Mouse (Mus musculus): ENCODE measurements around the gene Ambra1. TPM values are rescaled to one million over a fixed set of nuclear protein-coding genes. Genes with fewer than 3 reads are reported as not detected.

Ambra1 gene
- polyA plus RNA-seq, 1 experiment from 2014 or later: 20.1 TPM

DNA sequence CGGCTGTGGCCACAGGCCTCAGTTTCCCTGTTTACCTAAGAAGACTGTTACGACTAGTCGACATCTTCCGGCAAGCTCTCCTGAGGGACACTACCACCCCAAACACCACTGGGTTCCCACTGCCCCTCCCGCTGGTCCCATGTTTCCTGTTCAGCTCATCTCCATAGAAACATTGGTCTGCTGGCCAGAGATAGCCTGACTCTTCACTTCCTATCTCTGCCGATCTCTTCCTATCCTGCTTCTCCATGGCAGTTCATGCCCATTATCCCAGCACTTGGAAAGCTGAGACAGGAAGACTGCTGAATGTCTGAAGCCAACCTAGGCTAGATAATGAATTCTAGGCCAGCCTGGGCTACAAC is 218.2 kb downstream of the Ambra1 start:
- 81% methylated on average over 6 of the region's 6 CpGs for WGBS
- Histone ChIP-seq H3K4me3 (ENCODE audit: low read depth, low read length) (no peak overlapping the region), H3K36me3 (ENCODE audit: control insufficient read depth, insufficient read depth, low read length) (no peaks in the 10 kb centered on the region), H3K9ac (ENCODE audit: low read length) (no peak overlapping the region), H3K4me2 (ENCODE audit: low read depth, low read length, severe bottlenecking) (no peak overlapping the region), H3K4me1 (replicated peaks; ENCODE audit: control insufficient read depth, insufficient read depth, low read length) (peaks cover 23% of the 10 kb centered on the region), H3K27me3 (ENCODE audit: control insufficient read depth, insufficient read depth, low read length) (no peaks in the 10 kb centered on the region), H3K9me3 (ENCODE audit: control insufficient read depth, low read length) (no peaks in the 10 kb centered on the region), H3K27ac (ENCODE audit: low read depth, low read length) (0 out of 2 replicates have a peak overlapping the region, but pooled peaks have one; percentile 18)
- no peak for ATAC-seq (replicated peaks; ENCODE audit: low FRiP score)
- no peak for DNase-seq (ENCODE audit: low spot score)

DNA sequence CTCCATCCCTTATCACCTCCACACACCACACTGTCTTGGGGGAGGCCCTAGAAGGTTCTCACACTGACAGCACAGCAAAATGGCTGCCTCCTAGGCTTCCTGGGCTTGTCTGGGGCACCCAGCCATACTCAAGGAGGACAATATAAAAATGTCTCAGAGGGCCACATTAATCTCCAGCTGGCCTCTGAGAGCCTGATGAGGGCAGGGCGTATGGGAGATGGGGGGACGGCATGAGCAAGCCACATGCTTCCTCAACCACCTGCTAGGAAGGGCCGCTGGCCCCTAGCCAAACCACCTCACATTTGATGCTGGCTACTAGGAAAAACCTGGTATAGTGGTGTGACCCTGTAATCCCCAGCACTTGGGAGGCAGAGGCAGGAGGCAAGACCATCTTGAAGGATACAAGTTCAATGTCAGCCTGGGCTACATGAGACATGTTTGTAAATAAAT is 218.9 kb downstream of the Ambra1 start:
- peaks cover 24% of the 10 kb centered on the region for H3K4me1 ChIP-seq (replicated peaks; ENCODE audit: control insufficient read depth, insufficient read depth, low read length)
- H3K27ac ChIP-seq (ENCODE audit: low read depth, low read length): no peak overlapping the region

DNA sequence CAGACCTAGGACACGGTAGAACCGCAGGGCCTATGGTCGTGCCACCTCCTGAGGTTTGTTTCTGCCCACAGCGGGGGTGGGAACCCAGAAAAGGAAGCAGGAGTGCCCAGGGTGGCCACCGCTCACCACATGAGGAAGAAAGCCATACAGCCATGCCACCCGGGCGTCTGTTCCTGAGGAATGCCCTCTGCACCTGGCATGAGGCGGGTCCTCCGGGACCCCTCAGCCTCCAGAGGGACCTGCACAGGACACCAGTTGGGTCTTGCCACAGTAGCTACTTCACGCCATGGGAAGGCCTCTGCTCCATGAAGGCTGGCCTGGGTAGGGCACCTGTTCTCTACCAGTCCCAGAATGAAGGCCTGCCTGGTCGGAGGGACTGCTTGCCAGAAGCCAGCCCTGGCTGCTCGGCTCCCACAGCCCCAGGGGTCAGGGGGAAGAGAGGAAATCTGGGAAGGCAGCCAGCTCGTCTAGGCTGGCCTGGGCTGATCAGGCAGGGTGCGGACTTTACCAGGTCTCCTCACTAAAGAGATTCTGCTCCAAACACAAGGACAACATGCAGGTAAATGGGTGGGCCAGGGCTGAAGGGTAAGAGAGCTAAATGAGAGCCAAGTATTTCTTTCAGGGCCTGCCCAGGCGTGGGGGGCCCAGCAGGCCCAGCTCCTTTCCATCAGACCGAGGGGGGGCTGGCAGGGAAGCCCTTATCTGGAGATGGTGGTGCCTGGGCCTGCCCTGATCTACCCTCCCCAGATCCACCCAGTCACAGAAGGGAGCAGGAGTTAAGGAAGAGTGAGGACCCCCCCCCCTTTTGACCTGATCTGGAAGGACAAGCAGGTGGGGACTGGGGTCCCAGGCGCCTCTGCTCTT is 219.7 kb downstream of the Ambra1 start:
- DNase-seq (ENCODE audit: low spot score) (no peak), ATAC-seq (replicated peaks; ENCODE audit: low FRiP score) (peak; percentile 28)
- peak overlapping the region; percentile 32; the same call in 1 of the 2 replicates for H3K9ac ChIP-seq (ENCODE audit: low read length)
- no peaks in the 10 kb centered on the region for H3K36me3 ChIP-seq (ENCODE audit: control insufficient read depth, insufficient read depth, low read length)
- WGBS: 76% methylated on average over 17 of the region's 17 CpGs
- no peak overlapping the region for H3K4me2 ChIP-seq (ENCODE audit: low read depth, low read length, severe bottlenecking)
- H3K4me1 ChIP-seq (replicated peaks; ENCODE audit: control insufficient read depth, insufficient read depth, low read length): peaks cover 22% of the 10 kb centered on the region
- H3K9me3 ChIP-seq (ENCODE audit: control insufficient read depth, low read length): no peaks in the 10 kb centered on the region
- no peaks in the 10 kb centered on the region for H3K27me3 ChIP-seq (ENCODE audit: control insufficient read depth, insufficient read depth, low read length)
- no peak overlapping the region for H3K27ac ChIP-seq (ENCODE audit: low read depth, low read length)
- H3K4me3 ChIP-seq (ENCODE audit: low read depth, low read length): no peak overlapping the region

More for the DNA sequence above, 218.9 kb downstream of the Ambra1 start:
- Histone ChIP-seq H3K4me2 (ENCODE audit: low read depth, low read length, severe bottlenecking) (no peak overlapping the region), H3K36me3 (ENCODE audit: control insufficient read depth, insufficient read depth, low read length) (no peaks in the 10 kb centered on the region), H3K9me3 (ENCODE audit: control insufficient read depth, low read length) (no peaks in the 10 kb centered on the region), H3K4me3 (ENCODE audit: low read depth, low read length) (no peak overlapping the region), H3K27me3 (ENCODE audit: control insufficient read depth, insufficient read depth, low read length) (no peaks in the 10 kb centered on the region), H3K9ac (ENCODE audit: low read length) (no peak overlapping the region)
- 83% methylated on average over 3 of the region's 3 CpGs for WGBS
- ATAC-seq (replicated peaks; ENCODE audit: low FRiP score): no peak
- no peak for DNase-seq (ENCODE audit: low spot score)

DNA sequence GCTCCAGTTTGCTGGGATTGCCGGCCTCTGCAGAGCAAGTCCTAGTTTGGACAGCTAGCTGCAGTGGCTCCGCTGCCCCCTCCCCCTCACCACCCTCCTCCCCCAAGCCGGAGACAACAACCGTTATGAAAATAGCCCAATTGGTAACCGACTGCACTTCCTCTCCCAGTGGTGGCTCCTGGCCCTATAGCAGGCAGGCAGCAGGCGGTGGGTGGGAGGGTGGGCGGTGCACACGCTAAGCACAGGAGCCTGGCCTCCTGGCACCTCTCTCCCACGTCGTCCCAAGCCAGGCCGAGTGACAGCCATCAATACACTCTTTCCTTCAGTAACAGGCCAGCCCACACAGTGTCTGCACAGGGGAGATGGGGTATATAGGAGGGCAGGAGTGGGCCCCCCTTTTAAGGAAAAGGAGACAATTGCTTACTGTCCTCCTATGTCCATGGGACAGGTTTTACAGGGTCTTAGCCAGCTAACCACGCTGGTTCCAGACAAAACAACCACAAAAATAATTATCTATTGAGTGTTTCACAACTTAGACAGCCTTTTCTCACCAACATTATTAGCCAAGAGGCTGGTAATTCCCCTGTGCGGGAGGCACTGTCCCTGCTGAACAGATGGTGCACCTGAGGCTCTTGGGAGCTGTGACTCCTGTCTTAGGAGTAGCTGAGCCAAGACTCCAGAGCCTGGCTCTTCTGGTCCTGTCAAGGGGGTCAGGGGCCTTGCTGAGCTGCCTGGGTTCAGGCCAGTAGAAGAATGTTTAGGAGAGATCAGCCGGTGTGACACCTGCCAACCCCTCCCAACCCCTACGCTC is 220.5 kb downstream of the Ambra1 start:
- H3K9ac ChIP-seq (ENCODE audit: low read length): peak overlapping the region; percentile 32
- no peaks in the 10 kb centered on the region for H3K27me3 ChIP-seq (ENCODE audit: control insufficient read depth, insufficient read depth, low read length)
- H3K36me3 ChIP-seq (ENCODE audit: control insufficient read depth, insufficient read depth, low read length): no peaks in the 10 kb centered on the region
- no peak overlapping the region for H3K4me3 ChIP-seq (ENCODE audit: low read depth, low read length)
- no peak overlapping the region for H3K4me2 ChIP-seq (ENCODE audit: low read depth, low read length, severe bottlenecking)
- H3K9me3 ChIP-seq (ENCODE audit: control insufficient read depth, low read length): no peaks in the 10 kb centered on the region
- WGBS: 14% methylated on average over 15 of the region's 15 CpGs
- DNase-seq (ENCODE audit: low spot score) (peak; percentile 67), ATAC-seq (replicated peaks; ENCODE audit: low FRiP score) (peak; percentile 76)
- peaks cover 22% of the 10 kb centered on the region for H3K4me1 ChIP-seq (replicated peaks; ENCODE audit: control insufficient read depth, insufficient read depth, low read length)
- 0 out of 2 replicates have a peak overlapping the region, but pooled peaks have one; percentile 31 for H3K27ac ChIP-seq (ENCODE audit: low read depth, low read length)

DNA sequence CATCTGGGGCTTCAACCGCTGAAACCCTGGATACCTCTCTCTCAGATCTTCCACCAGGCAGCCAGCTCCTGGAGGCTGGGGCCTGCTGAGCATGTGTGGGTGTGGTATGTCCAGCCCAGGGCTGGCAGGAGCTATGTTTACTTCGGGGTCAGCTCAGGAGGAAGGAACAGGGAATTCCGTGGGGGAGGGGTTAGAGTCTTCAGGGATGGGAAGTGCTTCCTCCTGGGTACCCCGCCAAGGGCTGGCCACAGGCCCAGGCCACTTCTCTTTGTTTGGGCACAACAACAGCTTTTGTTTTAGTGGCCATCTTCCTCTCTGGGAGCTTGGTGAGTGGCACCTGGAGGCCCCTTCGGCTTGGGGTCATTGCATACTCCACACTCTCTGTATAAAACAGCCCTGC is 223.9 kb downstream of the Ambra1 start:
- Histone ChIP-seq H3K4me1 (replicated peaks; ENCODE audit: control insufficient read depth, insufficient read depth, low read length) (peaks cover 16% of the 10 kb centered on the region), H3K36me3 (ENCODE audit: control insufficient read depth, insufficient read depth, low read length) (no peaks in the 10 kb centered on the region), H3K27me3 (ENCODE audit: control insufficient read depth, insufficient read depth, low read length) (no peaks in the 10 kb centered on the region), H3K9me3 (ENCODE audit: control insufficient read depth, low read length) (no peaks in the 10 kb centered on the region), H3K27ac (ENCODE audit: low read depth, low read length) (no peak overlapping the region), H3K4me2 (ENCODE audit: low read depth, low read length, severe bottlenecking) (no peak overlapping the region), H3K9ac (ENCODE audit: low read length) (no peak overlapping the region), H3K4me3 (ENCODE audit: low read depth, low read length) (no peak overlapping the region)
- DNase-seq (ENCODE audit: low spot score) (no peak), ATAC-seq (replicated peaks; ENCODE audit: low FRiP score) (no peak)
- WGBS: 31% methylated on average over 5 of the region's 5 CpGs

DNA sequence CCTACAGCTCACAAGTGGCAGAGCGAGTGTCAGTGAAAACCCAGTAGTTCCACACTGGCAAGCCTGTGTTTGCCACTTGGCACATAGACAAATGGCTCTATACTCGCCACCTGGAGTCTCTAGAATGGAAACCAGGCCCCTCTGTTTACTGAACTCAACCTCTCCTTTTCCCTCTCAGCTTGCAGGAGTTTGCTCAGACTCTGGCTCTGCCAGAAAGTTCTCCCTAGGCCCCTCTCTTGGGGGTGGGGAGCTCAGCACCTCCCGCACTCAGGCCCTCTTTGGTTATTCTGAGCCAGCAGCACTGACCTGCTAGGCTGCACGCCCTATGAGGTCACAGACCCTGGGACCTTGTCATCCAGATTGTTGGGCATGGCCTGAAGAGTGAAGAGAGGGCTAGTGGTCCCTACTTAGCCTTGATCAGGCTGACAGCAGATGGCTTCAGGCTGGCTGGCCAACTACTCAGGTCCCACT is 225.2 kb downstream of the Ambra1 start:
- Histone ChIP-seq H3K4me2 (ENCODE audit: low read depth, low read length, severe bottlenecking) (no peak overlapping the region), H3K4me1 (replicated peaks; ENCODE audit: control insufficient read depth, insufficient read depth, low read length) (peaks cover 10% of the 10 kb centered on the region), H3K27me3 (ENCODE audit: control insufficient read depth, insufficient read depth, low read length) (no peaks in the 10 kb centered on the region), H3K9ac (ENCODE audit: low read length) (no peak overlapping the region), H3K27ac (ENCODE audit: low read depth, low read length) (no peak overlapping the region), H3K9me3 (ENCODE audit: control insufficient read depth, low read length) (no peaks in the 10 kb centered on the region), H3K4me3 (ENCODE audit: low read depth, low read length) (no peak overlapping the region), H3K36me3 (ENCODE audit: control insufficient read depth, insufficient read depth, low read length) (no peaks in the 10 kb centered on the region)
- WGBS: 98% methylated on average over 4 of the region's 4 CpGs
- DNase-seq (ENCODE audit: low spot score) (no peak), ATAC-seq (replicated peaks; ENCODE audit: low FRiP score) (no peak)

DNA sequence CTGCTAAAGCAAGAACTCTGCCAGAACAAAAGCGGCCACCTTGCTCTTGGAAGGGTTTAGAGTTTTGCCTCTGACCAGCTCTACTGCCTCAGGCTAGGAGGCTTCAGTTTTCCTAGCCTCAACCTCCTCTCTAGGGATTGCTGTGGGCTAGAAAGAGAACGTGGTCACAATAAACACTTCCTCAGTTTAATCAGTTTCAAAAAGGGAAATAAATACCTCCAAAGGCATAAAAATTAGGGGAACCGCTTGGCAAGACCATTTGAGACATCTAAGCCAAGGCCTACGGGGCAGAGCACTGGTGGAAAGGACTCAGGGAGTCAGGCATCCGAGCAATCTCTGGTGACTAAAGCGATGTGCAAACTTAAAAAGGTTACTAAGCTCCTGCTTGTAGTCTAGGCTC is 225.9 kb downstream of the Ambra1 start:
- Histone ChIP-seq H3K4me3 (ENCODE audit: low read depth, low read length) (no peak overlapping the region), H3K9ac (ENCODE audit: low read length) (no peak overlapping the region), H3K4me1 (replicated peaks; ENCODE audit: control insufficient read depth, insufficient read depth, low read length) (0 out of 2 replicates have a peak, but pooled peaks cover 4% of the 10 kb centered on the region), H3K27me3 (ENCODE audit: control insufficient read depth, insufficient read depth, low read length) (no peaks in the 10 kb centered on the region), H3K4me2 (ENCODE audit: low read depth, low read length, severe bottlenecking) (no peak overlapping the region), H3K9me3 (ENCODE audit: control insufficient read depth, low read length) (no peaks in the 10 kb centered on the region), H3K36me3 (ENCODE audit: control insufficient read depth, insufficient read depth, low read length) (no peaks in the 10 kb centered on the region), H3K27ac (ENCODE audit: low read depth, low read length) (no peak overlapping the region)
- DNase-seq (ENCODE audit: low spot score) (no peak), ATAC-seq (replicated peaks; ENCODE audit: low FRiP score) (no peak)
- WGBS: 83% methylated on average over 6 of the region's 6 CpGs

DNA sequence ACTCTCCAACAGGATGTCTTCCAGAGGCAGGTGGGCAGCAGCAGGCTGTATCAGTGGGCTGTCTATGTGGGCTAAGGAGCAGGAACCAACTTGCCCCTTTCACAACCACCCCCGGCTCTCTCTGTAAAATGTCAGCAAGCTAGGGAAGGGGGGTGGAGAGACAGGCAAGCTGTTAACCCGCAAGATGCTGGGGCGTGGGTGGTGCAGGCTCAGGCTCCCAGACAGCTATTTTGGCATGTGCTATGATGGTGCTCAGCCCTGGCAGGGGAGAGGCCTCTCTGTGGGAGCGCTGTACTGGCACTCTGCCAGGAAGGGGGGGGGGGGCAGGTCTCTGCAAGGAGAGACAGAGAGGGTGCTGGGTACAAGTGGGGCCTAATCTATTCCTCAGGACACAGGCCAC is 227.2 kb downstream of the Ambra1 start:
- no peaks in the 10 kb centered on the region for H3K36me3 ChIP-seq (ENCODE audit: control insufficient read depth, insufficient read depth, low read length)
- no peak overlapping the region for H3K27ac ChIP-seq (ENCODE audit: low read depth, low read length)
- H3K4me3 ChIP-seq (ENCODE audit: low read depth, low read length): no peak overlapping the region
- no peaks in the 10 kb centered on the region for H3K27me3 ChIP-seq (ENCODE audit: control insufficient read depth, insufficient read depth, low read length)
- DNase-seq (ENCODE audit: low spot score) (no peak), ATAC-seq (replicated peaks; ENCODE audit: low FRiP score) (peak; percentile 41; the same call in 1 of the 2 replicates)
- H3K4me1 ChIP-seq (replicated peaks; ENCODE audit: control insufficient read depth, insufficient read depth, low read length): peaks cover 8% of the 10 kb centered on the region
- H3K4me2 ChIP-seq (ENCODE audit: low read depth, low read length, severe bottlenecking): no peak overlapping the region
- WGBS: 74% methylated on average over 4 of the region's 4 CpGs
- H3K9me3 ChIP-seq (ENCODE audit: control insufficient read depth, low read length): no peaks in the 10 kb centered on the region
- no peak overlapping the region for H3K9ac ChIP-seq (ENCODE audit: low read length)
